Mouse (Mus musculus) c-Kit-positive CD71-negative TER-119-negative erythroid progenitor cells, embryonic 14.5 days (primary cell): ENCODE data around the gene Wdr25.

Experiments used
- DNase-seq: peaks from one replicate; pipeline ENCODE4 v3.0.0-alpha.2; 2013; ENCODE audit warnings: low read depth

Wdr25 gene

DNA sequence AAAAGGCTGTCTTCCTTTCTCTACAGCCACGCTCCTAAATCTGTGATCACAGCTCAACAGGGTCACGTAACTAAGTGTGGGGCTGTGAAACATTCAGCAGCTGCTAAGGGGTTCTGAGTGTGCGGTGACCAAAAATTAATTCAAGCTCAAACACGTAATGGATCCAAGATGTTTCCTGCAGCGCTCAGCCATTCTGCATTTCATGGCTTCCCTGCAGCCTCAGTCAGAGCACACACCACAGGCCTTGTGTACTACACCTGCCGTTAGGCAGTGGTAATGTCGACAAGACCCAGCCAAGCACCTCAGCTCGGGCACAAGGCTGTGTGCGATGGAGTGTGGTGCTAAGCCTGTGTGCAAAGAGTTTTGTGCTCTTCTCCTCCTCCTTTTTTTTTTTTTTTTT, 94.0 kb downstream of the Wdr25 start:
- no peak for DNase-seq

DNA sequence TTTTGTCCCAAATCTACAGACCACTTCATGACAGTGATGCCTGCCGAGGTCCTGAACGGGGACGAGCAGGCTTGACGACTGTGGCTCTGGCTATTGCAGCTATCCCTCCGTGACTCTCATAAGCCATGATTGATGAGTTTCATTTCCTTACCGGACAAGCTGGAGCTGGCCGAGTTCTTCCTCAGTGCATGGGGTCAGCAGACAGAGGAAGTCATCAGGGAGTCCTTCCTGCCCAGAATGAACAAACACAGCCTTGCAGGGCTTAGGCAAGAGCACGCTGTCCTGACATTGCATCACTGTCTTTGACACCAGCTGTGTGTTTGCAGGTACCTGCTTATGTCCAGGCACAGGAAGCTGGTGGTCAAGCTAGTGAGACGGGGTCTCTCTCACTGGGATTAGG, 97.0 kb downstream of the Wdr25 start:
- no peak for DNase-seq

- DNase-seq, result no peak
Measured at GRCm38 (mm10) chr12:108993046-108993445, 99.6 kb downstream of the Wdr25 start.

DNA sequence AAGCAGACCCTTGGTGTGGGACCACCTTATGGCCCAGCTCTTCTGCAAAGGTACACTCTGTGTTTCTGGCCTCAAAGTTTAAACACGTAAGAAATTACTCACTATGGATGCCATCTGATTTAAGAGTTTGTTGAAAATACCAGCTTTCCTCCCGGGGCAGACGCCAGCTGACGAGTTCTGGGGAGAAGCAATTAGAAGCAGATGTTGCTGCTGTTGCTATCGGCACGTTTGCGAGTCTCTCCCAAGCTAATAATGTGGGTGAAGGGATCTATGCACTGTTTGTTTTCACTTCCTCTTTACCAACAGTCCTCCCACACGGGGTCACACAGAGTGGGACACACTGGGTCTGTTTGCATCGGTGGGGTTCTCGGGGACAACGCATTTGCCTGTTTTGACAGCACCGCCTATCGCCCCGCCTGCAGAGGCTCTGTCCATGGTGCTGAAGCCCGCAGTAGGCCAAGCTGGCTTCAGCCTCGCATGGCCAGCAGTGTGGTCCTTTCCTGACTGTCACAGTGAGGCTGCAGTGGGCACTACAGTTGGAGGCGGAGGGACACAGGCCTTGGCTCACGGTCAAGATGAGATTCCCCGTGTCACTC, 101.1 kb downstream of the Wdr25 start:
- peak; percentile 78 for DNase-seq

DNA sequence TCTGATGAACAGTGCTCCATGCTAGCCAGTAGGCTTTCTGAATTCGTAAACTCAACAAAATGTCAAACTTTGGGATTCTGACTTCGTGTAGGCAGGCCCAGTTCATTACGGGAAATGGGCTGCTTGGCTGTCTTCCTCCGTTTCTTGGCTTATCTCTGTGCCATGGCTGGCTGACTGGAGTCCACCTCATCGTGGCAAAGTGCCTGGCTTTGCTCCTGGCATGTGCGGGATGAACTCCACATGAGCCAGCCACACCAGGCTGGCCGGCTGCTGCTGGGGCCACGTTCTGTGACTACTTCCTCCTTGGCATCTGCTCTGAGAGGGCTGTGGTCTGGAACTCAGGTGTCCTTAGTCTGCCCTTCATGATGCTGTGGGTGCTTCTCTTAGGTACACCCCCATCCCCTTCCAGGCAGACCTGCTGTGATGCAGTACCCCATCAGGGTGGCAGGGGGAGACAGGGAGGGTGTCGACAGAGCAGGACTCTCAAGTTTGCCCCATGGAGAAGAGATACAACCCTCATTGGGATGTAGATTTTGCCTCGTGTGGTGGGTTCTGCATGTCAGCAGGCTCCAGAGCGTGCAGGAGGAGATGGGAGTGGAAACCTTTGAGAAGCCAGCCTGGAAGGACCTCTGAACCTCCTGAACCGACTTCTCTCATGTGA, 102.7 kb downstream of the Wdr25 start:
- DNase-seq, result no peak

GRCm38 (mm10) chr12:108997249-108997648, 103.8 kb downstream of the Wdr25 start:
- DNase-seq, result no peak

DNA sequence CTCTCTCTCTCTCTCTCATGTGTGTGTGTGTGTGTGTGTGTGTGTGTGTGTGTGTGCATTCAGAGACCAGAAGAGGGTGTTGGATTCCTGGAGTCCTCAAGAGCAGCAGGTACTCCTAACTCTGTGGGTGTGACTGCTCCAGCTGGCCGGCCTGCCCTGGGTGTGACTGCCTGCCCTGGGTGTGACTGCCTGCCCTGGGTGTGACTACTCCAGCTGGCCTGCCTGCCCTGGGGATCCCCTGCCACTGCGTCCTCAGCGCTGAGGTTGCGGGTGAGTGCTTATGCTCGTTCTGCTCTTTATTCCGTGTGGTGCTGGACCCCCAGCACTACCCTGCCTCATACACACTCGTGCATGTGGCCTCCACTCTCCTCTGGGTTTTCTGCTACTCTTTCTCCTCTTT, 109.5 kb downstream of the Wdr25 start:
- no peak for DNase-seq

DNA sequence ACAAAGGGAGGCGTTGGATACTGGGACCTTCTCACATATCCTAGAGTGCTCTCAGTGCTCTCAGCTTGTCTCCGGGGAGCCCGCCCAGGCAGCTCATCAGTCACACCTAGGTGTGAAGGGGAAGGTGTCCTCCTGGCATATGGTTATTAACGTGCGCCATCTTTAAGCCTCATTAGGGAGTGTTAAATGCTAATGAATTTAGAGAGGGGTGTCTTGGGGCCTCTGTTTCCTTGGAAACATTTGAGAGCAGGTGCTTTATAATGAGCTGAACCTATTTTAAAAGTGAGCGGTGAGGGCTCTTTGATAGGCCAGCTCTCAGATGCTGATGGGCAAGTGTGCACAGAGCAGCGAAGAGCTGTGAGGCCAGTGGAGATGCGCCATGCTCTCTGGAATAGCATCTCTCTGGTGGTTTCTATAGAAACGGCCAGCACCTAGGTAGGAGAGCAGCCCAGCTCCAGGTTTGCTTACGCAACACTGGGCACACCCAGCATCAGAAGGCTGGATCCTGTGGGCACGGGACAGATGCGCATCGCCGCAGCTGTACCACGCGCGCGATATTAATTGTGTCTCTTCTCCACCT, 116.7 kb downstream of the Wdr25 start:
- no peak for DNase-seq

DNA sequence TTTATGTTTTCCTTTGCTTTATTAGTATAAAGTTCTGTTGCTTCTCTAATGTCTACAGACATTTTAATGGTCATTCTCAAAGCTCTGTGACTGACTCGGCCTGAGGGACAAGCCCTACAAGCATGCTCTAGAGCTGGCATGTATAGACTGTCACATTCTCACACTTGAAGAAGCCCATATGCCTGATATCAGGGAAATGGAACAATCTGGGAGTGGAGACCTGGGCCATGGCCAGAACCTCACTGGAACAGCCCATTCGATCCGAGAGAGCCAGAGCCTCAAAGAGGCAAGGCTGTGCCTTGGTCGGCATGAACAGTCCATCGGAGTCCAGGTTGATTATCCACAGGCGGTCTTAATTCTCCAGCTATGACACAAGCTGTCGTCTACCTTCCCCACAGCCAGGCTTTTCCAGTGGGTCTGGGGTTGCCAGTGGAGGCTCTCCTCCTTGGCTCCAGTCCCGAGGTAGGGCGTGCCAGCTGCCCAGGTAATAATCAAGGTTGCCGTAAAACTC, 128.8 kb downstream of the Wdr25 start:
- no peak for DNase-seq

DNA sequence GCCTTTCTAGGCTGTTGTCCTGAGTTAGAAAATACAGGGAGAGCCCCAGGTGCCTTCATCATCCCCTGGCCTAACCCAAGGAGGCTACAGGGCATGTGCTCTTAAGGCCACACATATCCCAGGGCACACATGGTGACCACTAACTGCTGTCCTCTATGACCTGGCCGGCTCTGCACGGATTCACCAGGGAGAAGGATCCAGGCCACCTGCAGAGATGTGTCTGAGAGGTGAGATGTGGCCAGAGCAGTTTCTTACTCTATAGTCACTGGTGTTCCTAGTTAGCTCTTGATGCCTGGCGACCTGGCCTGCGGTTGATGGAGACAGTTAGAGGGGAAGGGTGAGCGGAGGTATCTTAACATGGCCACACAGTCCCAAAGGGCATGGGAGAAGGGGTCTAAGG, 129.5 kb downstream of the Wdr25 start:
- no peak for DNase-seq

DNA sequence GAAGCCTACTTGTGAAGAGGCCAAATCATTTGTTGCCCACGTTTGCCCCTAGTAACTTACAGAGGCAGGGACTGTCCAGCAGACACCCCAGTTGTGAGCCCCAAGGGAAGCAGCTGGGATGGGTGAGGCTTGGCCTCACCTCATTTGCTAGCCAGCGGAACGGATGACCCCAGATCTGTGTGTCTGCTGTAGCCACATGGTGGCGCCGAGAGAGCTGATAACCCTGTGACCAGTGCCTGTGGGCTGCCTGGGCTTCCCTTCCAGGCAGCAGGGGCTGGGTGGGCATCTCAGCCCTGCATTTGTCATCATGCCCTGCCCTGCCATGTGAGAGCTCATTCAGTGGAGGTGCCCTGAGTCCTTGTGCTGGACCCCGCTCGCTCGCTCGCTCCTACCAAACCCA, 130.3 kb downstream of the Wdr25 start:
- DNase-seq, result peak; percentile 4

- DNase-seq, result no peak
Measured at GRCm38 (mm10) chr12:109037026-109037425, 143.6 kb downstream of the Wdr25 start.

GRCm38 (mm10) chr12:109038179-109038819, 144.9 kb downstream of the Wdr25 start:
- no peak for DNase-seq

DNA sequence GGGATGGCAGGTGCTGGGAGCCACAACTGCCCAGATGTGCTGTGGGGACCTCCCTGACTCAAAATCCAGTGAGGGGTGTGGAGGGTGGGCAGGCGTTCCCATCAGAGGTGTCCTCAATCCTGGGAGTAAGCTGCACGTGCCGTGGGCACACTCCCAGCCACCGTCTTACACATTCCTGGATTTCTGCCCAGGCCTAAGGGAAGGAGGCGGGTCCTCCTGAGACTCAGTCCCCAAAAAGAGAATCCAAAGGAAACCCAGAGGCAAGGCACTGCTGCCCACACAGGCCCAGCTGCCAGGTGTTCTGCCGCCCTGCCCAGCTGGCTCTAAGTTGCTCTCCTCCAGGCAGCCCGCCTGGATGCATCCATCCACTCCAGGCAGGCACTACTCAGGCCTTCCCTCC, 145.9 kb downstream of the Wdr25 start:
- DNase-seq, result no peak

DNA sequence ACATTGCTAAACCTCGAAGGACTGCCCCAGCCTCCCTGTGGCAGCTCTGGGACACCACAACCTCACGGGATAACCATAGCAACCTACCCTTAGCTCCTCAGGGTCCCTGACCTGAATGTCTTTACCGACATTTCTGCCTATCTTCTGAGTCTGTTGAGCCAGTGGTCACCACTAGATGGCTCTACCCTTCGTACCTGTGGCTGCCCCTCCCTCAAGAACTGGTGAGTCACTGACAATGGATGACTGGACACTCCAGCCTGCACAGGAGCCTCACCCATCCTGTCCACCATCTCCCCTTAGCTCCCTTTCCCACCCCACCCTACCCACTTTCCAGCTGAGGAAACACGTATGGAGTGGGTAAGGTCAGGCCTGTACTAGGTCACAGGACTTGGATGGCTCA, 151.1 kb downstream of the Wdr25 start:
- DNase-seq, result no peak

DNA sequence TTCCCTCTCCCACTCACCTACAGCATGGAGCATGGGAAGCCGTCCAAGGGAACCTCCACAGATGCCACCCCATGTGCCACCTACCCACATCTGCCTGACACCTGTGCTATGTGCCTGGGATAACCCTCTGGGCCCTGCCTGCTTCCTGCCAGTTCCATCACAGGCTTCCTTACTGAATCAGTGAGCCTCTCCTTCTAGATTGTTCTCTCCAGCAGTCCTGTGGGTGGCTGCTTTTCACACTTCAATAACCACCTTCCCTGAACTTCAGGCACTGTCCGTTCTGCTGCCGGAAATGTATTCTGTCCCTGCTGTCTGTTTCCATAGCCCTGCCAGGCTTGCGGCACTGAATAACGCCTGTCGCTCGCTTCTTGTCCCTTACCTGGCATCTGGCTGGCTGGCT, 152.2 kb downstream of the Wdr25 start:
- no peak for DNase-seq

DNA sequence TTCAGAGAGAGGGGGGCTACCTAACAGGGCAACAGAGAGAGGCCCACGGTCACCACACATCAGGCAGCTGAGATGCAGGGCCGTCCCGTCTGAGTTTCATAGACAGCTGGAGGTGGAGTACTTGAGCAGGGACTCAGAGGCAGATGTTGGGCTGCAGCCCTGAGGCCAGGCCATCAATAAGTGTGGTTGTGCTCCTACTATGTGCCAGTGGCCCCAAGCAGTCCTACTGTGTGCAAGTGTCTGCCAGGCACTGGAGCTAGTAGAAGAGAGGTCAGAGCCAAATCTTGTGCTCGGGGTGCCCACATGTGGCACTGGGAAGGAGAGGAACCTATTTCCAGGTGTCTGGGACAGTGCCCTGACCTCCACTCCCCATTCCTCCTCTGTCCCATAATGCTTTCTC, 156.5 kb downstream of the Wdr25 start:
- no peak for DNase-seq

- DNase-seq, result no peak
Measured at GRCm38 (mm10) chr12:109053020-109053806, 159.8 kb downstream of the Wdr25 start.

DNA sequence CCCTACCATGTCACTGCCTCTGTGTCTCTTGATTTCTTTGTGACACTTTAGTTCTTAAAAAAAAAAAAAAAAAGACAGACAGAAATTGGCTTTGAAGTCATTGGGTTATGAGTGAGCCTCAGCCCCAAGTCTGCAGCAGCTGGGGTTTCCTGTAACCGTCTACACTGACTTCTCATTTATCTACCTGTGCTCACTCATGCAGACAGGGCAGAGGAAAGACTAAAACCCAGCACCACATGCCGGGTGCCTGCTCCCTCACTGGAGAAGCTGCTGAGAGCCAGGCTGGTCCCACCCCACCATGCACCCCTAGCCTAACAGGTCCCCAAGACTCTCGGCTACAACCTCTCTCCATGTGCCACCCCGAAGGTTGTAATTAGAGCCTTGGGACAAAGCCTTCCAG, 164.3 kb downstream of the Wdr25 start:
- no peak for DNase-seq

DNA sequence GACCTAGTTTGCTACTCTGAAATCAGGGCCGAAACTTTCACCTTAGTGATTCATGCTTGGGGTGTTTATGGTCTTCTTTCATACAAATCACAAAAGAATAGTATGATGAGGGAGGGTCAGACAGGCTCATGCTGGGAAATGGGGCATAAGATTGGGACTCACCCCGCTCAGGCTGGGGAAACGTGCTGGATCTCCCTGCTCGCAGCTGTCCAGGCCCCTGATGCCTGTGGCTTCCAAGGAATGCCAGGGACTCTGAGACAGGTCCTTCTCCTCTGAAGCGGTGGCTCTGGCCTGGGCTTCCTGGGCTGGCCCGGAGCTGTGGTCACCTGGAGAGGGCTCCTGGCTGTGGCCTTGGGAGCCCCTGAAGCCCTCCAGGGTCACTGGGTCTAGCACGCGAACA, 165.2 kb downstream of the Wdr25 start:
- no peak for DNase-seq

- no peak for DNase-seq
Measured at GRCm38 (mm10) chr12:109067561-109068135, 174.2 kb downstream of the Wdr25 start.

- no peak for DNase-seq
Measured at GRCm38 (mm10) chr12:109068167-109068653, 174.8 kb downstream of the Wdr25 start, which contains the start of gene Begain. Gene Begain (minus strand): TSS chr12:109068217.
